Mouse (Mus musculus) liver, embryonic 16.5 days (tissue): Measurements from ENCODE around the gene Zfc3h1. TPM values are rescaled to one million over a fixed set of nuclear protein-coding genes. Genes with fewer than 3 reads are reported as not detected.
A peak's percentile ranks its signal among the peaks of the same experiment; 100 is the strongest.

Experiments used
- ATAC-seq: fragments of 200-750 bp; cut with Nextera tagmentation; 2 replicates; pipeline ENCODE4 v1.8.0; 2017; ENCODE audit warnings: low read depth, mild to moderate bottlenecking, moderate number of reproducible peaks, moderate library complexity
- H3K27ac ChIP-seq: fragments of 300-500 bp; sonication (generic); 2 replicates; pipeline ENCODE4 v1.5.1; 2014; ENCODE audit warnings: mild to moderate bottlenecking, low read length
- H3K27me3 ChIP-seq: fragments of 300-500 bp; sonication (generic); 2 replicates; pipeline ENCODE4 v1.6.1; 2014; ENCODE audit warnings: low read depth, low read length, mixed read lengths; ENCODE audit not compliant: control insufficient read depth, insufficient read depth
- H3K36me3 ChIP-seq: fragments of 300-500 bp; sonication (generic); 2 replicates; pipeline ENCODE4 v1.6.1; 2014; ENCODE audit warnings: mild to moderate bottlenecking; ENCODE audit not compliant: control insufficient read depth, insufficient read depth
- H3K4me1 ChIP-seq: fragments of 300-500 bp; sonication (generic); 2 replicates; pipeline ENCODE4 v1.6.1; 2014; ENCODE audit warnings: low read depth, low read length, mixed read lengths; ENCODE audit not compliant: control insufficient read depth
- H3K4me2 ChIP-seq: fragments of 300-500 bp; sonication (generic); 2 replicates; pipeline ENCODE4 v1.6.1; 2014; ENCODE audit warnings: low read depth, low read length, mixed read lengths
- H3K4me3 ChIP-seq: fragments of 300-500 bp; sonication (generic); 2 replicates; pipeline ENCODE4 v1.5.1; 2014; ENCODE audit warnings: low read depth, mild to moderate bottlenecking, low read length
- H3K9ac ChIP-seq: fragments of 300-500 bp; sonication (generic); 2 replicates; pipeline ENCODE4 v1.6.1; 2014; ENCODE audit warnings: low read depth, low read length
- H3K9me3 ChIP-seq: fragments of 300-500 bp; sonication (generic); replicated peaks from 2 replicates; pipeline ENCODE4 v1.6.1; 2016; ENCODE audit warnings: low read length; ENCODE audit not compliant: control insufficient read depth
- WGBS: fragments of 180-500 bp; shearing (Covaris S2); extraction: QIAGEN DNeasy Blood & Tissue Kit; methylation state at CpG from one replicate; pipeline ENCODE4 v1.1.7; 2014; ENCODE audit not compliant: insufficient replicate concordance; 5-methylcytosine and 5-hydroxymethylcytosine counted together
- polyA plus RNA-seq: library from polyadenylated mRNA; unstranded; fragments of >200 nt; fragmentation: Nextera tagmentation; extraction: Ambion mirVana; gene quantifications from 2 replicates; pipeline ENCODE4 v1.2.1, GENCODE M21; 2015

Gene Zfc3h1
- 5.9 and 6.8 TPM in 2 replicates for polyA plus RNA-seq

DNA sequence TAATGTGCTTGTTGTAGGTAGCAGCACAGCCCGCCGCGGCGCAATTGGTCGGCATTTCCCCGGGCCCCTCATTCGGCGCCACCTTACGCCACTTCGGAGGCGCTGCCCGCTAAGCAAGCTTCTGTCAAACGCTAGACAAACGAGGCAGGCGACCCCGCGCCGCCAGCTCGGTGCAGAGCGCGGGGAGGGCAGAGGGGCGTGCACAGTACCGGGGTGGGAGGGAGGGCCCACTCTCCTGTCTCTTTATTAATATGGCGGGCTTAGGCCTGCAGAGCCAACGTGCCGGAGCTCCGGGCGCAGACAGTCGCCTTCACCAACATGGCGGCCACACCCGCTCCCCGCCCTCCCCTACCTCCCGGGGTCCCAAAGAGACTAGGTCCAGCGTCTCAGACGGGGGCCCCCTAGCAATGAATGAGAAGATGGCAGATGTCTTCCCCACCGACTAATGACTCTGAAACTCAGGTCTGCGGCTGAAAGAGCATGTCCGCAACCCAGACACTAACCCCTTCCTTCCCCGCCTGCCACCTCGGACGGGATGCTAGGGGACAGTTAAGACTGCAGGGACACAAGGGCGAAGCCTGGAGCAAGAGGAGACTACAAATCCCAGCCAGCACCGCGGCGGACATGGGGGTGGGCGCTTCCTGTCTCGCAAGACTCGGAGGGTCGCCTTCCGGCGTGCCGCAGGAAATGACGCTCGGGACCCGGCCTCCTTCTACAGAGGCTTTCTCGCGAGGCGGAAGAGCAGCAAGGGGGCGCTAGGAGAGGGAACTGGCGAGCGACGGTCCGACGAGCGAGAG is at the start of gene Zfc3h1, which contains the start of gene Thap2:
Gene Zfc3h1 (plus strand): TSS at position 739 of the 797 bp plus-strand sequence.
Gene Thap2 (minus strand): TSS at position 223 of the 797 bp plus-strand sequence.
- Histone ChIP-seq H3K27me3 (no peaks in the 10 kb centered on the region), H3K27ac (peak within 1 kb of the TSS; percentile 98), H3K9me3 (no peaks in the 10 kb centered on the region), H3K4me2 (peak within 1 kb of the TSS; percentile 78), H3K4me1 (peaks cover 20% of the 10 kb centered on the region), H3K9ac (peak within 1 kb of the TSS; percentile 93), H3K4me3 (peak within 1 kb of the TSS; percentile 85), H3K36me3 (peaks cover 5% of the 10 kb centered on the region; the same call in 1 of the 2 replicates)
- 0% methylated on average over 65 of the region's 65 CpGs for WGBS
- peak; percentile 94 for ATAC-seq

DNA sequence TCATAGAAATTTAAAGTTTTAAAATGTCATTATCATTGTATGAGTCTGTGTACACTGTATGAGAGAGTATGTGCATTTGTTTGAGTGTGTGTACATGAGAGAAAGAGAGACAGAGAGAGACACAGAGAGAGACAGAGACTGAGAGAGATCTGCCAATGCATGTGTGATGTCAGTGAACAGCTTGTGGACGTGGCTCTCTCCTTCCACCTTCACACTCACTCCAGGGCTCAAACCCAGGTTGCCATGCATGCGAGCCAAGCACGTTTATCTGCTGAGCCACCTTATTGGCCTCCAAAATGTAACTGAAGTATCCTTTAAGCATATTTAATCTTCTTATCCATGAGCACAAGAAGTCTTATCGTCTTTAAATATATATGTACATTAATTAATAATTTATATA is 47.9 kb upstream of the Zfc3h1 start:
- no peaks in the 10 kb centered on the region for H3K9me3 ChIP-seq
- no peaks in the 10 kb centered on the region for H3K27me3 ChIP-seq
- no peaks in the 10 kb centered on the region for H3K4me1 ChIP-seq
- no peak for ATAC-seq
- H3K36me3 ChIP-seq, result no peaks in the 10 kb centered on the region
- H3K4me2 ChIP-seq, result no peak overlapping the region
- 59% methylated on average over 4 of the region's 4 CpGs for WGBS
- no peak overlapping the region for H3K9ac ChIP-seq
- H3K4me3 ChIP-seq, result no peak overlapping the region
- no peak overlapping the region for H3K27ac ChIP-seq

DNA sequence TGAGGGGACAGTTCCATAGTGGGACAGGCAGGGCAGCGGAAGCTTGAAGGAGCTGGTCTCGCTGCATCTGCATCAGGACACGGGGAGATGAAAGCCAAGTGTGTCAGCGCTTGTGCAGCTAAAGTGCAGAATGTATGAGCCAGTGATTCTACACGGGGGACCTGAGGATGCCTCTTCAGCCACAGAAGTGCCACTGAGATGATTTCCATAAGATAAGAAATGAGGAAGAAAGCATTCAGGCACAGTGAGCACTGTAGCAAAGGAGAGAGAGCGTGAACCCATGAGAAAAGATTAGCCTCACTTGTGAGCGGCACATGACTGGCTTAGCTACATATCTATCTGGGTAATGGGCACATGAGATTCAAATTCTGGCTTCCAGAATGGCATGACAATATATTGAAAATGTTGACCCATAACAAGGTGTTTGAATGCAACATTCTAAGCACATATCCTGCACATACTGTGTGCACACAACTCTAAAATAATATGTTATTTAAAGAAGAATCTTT is 44.9 kb upstream of the Zfc3h1 start:
- Histone ChIP-seq H3K9me3 (no peaks in the 10 kb centered on the region), H3K9ac (no peak overlapping the region), H3K27me3 (no peaks in the 10 kb centered on the region), H3K27ac (no peak overlapping the region), H3K36me3 (no peaks in the 10 kb centered on the region), H3K4me2 (no peak overlapping the region), H3K4me1 (no peaks in the 10 kb centered on the region), H3K4me3 (no peak overlapping the region)
- 67% methylated on average over 7 of the region's 7 CpGs for WGBS
- no peak for ATAC-seq

GRCm38 (mm10) chr10:115342771-115343425 is 41.9 kb upstream of the Zfc3h1 start:
- Histone ChIP-seq H3K36me3 (peaks cover 4% of the 10 kb centered on the region; the same call in 1 of the 2 replicates), H3K4me2 (no peak overlapping the region), H3K9ac (no peak overlapping the region), H3K27me3 (no peaks in the 10 kb centered on the region), H3K9me3 (no peaks in the 10 kb centered on the region), H3K4me1 (no peaks in the 10 kb centered on the region), H3K27ac (no peak overlapping the region), H3K4me3 (no peak overlapping the region)
- WGBS, result 54% methylated on average over 4 of the region's 4 CpGs
- no peak; the same call in 1 of the 2 replicates for ATAC-seq

DNA sequence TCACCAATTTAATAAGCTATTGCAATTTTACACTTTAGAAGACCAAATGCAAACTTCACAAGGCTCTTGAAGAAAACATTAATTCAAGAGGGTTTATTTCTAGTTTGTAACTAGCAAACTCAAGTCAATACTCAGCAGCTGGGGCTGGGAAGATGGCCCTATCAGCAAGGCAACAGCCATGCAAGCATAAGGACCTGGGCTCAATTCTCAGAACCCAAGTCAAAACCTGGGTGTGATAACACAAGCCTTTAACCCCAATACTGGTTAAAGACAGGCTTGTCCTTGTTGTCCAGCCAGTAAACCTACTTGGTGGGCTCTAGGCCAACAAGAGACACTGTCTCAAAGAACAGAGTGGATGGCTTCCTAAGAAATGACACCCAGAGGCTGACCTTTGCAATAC is 38.3 kb upstream of the Zfc3h1 start:
- Histone ChIP-seq H3K4me2 (no peak overlapping the region), H3K27ac (no peak overlapping the region), H3K9me3 (no peaks in the 10 kb centered on the region), H3K27me3 (no peaks in the 10 kb centered on the region), H3K36me3 (peaks cover 4% of the 10 kb centered on the region; the same call in 1 of the 2 replicates), H3K9ac (no peak overlapping the region), H3K4me3 (no peak overlapping the region), H3K4me1 (no peaks in the 10 kb centered on the region)
- ATAC-seq, result no peak

- no peaks in the 10 kb centered on the region for H3K9me3 ChIP-seq
- H3K27me3 ChIP-seq, result no peaks in the 10 kb centered on the region
- peaks cover 4% of the 10 kb centered on the region; the same call in 1 of the 2 replicates for H3K36me3 ChIP-seq
- H3K9ac ChIP-seq, result no peak overlapping the region
- no peak overlapping the region for H3K4me2 ChIP-seq
- no peak overlapping the region for H3K27ac ChIP-seq
- no peak for ATAC-seq
- H3K4me3 ChIP-seq, result no peak overlapping the region
- no peaks in the 10 kb centered on the region for H3K4me1 ChIP-seq
- WGBS, result 59% methylated on average over 6 of the region's 6 CpGs
Observed at GRCm38 (mm10) chr10:115348131-115348530, 36.6 kb upstream of the Zfc3h1 start.

GRCm38 (mm10) chr10:115349029-115349428 is 35.7 kb upstream of the Zfc3h1 start:
- Histone ChIP-seq H3K4me3 (no peak overlapping the region), H3K4me1 (no peaks in the 10 kb centered on the region), H3K27ac (no peak overlapping the region), H3K4me2 (no peak overlapping the region), H3K36me3 (peaks cover 4% of the 10 kb centered on the region; the same call in 1 of the 2 replicates), H3K9me3 (no peaks in the 10 kb centered on the region), H3K9ac (no peak overlapping the region), H3K27me3 (no peaks in the 10 kb centered on the region)
- no peak for ATAC-seq
- 73% methylated on average over 10 of the region's 10 CpGs for WGBS

DNA sequence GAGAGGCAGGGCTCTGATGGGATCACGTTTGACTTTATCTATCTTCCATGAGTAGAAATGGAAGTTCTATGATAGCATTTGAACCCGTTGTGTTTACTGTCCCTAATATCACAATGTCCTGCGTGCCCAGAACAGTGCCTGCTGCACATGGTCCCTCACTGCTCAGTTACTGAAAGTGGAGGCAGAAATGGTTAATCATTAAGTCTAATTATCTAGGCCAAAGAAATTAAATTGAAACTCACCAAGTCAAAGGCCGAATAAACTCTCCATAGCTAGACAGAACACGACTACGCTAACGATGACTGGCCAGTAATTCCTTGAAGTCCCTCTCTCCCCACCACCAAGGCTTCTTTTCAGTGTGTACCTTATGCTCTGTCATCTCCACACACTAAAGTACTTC is 35.2 kb upstream of the Zfc3h1 start:
- Histone ChIP-seq H3K4me3 (no peak overlapping the region), H3K27me3 (no peaks in the 10 kb centered on the region), H3K4me1 (no peaks in the 10 kb centered on the region), H3K27ac (no peak overlapping the region), H3K9ac (no peak overlapping the region), H3K4me2 (no peak overlapping the region), H3K36me3 (peaks cover 4% of the 10 kb centered on the region; the same call in 1 of the 2 replicates), H3K9me3 (no peaks in the 10 kb centered on the region)
- no peak for ATAC-seq
- 80% methylated on average over 7 of the region's 7 CpGs for WGBS
